Mouse (Mus musculus): ENCODE results near the gene Farsa. TPM values are rescaled to one million over a fixed set of nuclear protein-coding genes. Genes with fewer than 3 reads are reported as not detected.

Gene Farsa
- polyA plus RNA-seq, 1 experiment from 2014 or later: 54.5 TPM

DNA sequence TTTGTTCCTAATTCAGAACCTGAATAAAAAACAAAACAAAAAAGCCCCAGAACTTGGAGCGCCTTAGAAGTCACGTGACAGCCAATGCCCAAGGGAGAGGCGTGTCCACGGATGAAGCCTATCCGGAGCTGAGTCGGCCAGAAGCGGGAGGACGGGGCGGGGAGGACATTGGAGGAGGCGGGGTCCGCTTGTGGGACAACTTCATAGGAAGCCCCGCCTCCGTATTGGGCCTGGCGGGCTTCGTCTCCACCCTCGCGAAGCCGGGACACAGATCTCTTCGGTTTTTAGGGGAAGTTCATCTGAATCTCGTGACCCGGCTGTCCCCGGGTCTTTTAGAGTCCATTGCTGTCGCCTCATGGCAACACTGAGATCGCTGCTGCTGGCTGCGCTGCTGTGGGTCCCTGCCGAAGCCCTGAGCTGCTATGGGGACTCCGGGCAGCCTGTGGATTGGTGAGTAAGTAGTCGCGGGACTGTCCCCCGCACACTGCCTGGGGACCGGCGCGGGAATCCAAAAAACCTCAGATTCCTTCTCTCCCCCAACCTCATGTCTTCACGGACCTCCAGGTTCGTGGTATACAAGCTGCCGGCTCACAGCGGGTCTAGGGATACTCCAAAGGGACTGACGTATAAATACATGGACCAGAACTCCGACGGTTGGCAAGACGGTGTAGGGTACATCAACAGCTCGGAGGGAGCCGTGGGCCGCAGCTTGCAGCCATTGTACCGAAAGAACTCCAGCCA is 51.8 kb downstream of the Farsa start, which contains the start of gene Dnase2a:
Gene Dnase2a, plus strand, starts transcription at position 140 of the 741 bp plus-strand sequence.
- WGBS (ENCODE audit: insufficient replicate concordance): 1% methylated on average over 45 of the region's 45 CpGs
- Histone ChIP-seq H3K9me3 (replicated peaks; ENCODE audit: control insufficient read depth, low read length) (no peaks in the 10 kb centered on the region), H3K27ac (ENCODE audit: low read depth, low read length) (0 out of 2 replicates have a peak within 1 kb of the TSS, but pooled peaks have one; percentile 2), H3K27me3 (ENCODE audit: control insufficient read depth, insufficient read depth, low read length) (peaks cover 44% of the 10 kb centered on the region), H3K4me2 (peak within 1 kb of the TSS; percentile 92), H3K9ac (ENCODE audit: low read depth, low read length) (peak within 1 kb of the TSS; percentile 72), H3K4me1 (ENCODE audit: control insufficient read depth, insufficient read depth, low read length) (peaks cover 11% of the 10 kb centered on the region), H3K4me3 (ENCODE audit: low read depth, low read length) (peak within 1 kb of the TSS; percentile 54), H3K36me3 (ENCODE audit: control insufficient read depth, insufficient read depth, low read length) (no peaks in the 10 kb centered on the region)
- peak; percentile 88 for ATAC-seq (replicated peaks; ENCODE audit: insufficient number of reproducible peaks, low FRiP score, low TSS enrichment)

DNA sequence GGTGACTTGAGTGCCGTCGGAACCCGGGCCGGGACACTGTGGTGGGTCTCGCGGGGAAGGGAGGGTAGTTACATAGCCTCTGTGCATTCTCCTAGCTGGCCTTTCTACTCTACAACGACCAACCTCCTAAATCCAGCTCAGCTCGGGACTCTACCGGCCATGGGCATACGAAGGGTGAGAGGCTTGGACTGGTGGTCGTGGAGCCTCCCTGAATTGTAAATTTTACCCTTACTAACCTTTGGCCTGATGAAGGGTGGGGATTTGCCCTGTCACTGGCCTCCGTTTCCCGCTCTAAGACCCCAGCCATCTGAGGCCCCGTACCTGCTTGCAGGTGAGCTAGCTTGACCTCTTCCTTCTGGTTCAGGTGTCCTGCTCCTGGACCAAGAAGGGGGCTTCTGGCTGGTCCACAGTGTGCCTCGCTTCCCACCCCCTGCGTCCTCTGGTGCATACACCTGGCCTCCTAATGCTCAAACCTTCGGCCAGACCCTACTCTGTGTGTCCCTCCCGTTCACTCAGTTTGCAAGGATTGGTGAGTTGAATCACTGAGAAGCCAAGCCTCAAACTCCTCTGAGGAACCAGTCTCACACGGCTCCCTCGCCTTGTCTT is 52.5 kb downstream of the Farsa start:
- no peak for ATAC-seq (replicated peaks; ENCODE audit: insufficient number of reproducible peaks, low FRiP score, low TSS enrichment)
- Histone ChIP-seq H3K4me1 (ENCODE audit: control insufficient read depth, insufficient read depth, low read length) (peaks cover 9% of the 10 kb centered on the region), H3K4me2 (peak overlapping the region; percentile 92), H3K9me3 (replicated peaks; ENCODE audit: control insufficient read depth, low read length) (no peaks in the 10 kb centered on the region), H3K27ac (ENCODE audit: low read depth, low read length) (no peak overlapping the region), H3K36me3 (ENCODE audit: control insufficient read depth, insufficient read depth, low read length) (no peaks in the 10 kb centered on the region), H3K4me3 (ENCODE audit: low read depth, low read length) (peak overlapping the region; percentile 54), H3K9ac (ENCODE audit: low read depth, low read length) (peak overlapping the region; percentile 72), H3K27me3 (ENCODE audit: control insufficient read depth, insufficient read depth, low read length) (peaks cover 50% of the 10 kb centered on the region)
- 47% methylated on average over 20 of the region's 20 CpGs for WGBS (ENCODE audit: insufficient replicate concordance)

- peaks cover 9% of the 10 kb centered on the region for H3K4me1 ChIP-seq (ENCODE audit: control insufficient read depth, insufficient read depth, low read length)
- H3K4me3 ChIP-seq (ENCODE audit: low read depth, low read length): no peak overlapping the region
- H3K27ac ChIP-seq (ENCODE audit: low read depth, low read length): no peak overlapping the region
- H3K27me3 ChIP-seq (ENCODE audit: control insufficient read depth, insufficient read depth, low read length): peaks cover 56% of the 10 kb centered on the region
- no peak overlapping the region for H3K4me2 ChIP-seq
- ATAC-seq (replicated peaks; ENCODE audit: insufficient number of reproducible peaks, low FRiP score, low TSS enrichment): no peak
- no peak overlapping the region for H3K9ac ChIP-seq (ENCODE audit: low read depth, low read length)
- WGBS (ENCODE audit: insufficient replicate concordance): 76% methylated on average over 5 of the region's 5 CpGs
- H3K36me3 ChIP-seq (ENCODE audit: control insufficient read depth, insufficient read depth, low read length): no peaks in the 10 kb centered on the region
- H3K9me3 ChIP-seq (replicated peaks; ENCODE audit: control insufficient read depth, low read length): no peaks in the 10 kb centered on the region
Observed at GRCm38 (mm10) chr8:84909949-84910348, 53.2 kb downstream of the Farsa start.

- no peak overlapping the region for H3K4me2 ChIP-seq
- H3K9ac ChIP-seq (ENCODE audit: low read depth, low read length): no peak overlapping the region
- no peaks in the 10 kb centered on the region for H3K36me3 ChIP-seq (ENCODE audit: control insufficient read depth, insufficient read depth, low read length)
- H3K4me3 ChIP-seq (ENCODE audit: low read depth, low read length): no peak overlapping the region
- ATAC-seq (replicated peaks; ENCODE audit: insufficient number of reproducible peaks, low FRiP score, low TSS enrichment): no peak
- H3K9me3 ChIP-seq (replicated peaks; ENCODE audit: control insufficient read depth, low read length): no peaks in the 10 kb centered on the region
- H3K27ac ChIP-seq (ENCODE audit: low read depth, low read length): no peak overlapping the region
- peaks cover 9% of the 10 kb centered on the region for H3K4me1 ChIP-seq (ENCODE audit: control insufficient read depth, insufficient read depth, low read length)
- H3K27me3 ChIP-seq (ENCODE audit: control insufficient read depth, insufficient read depth, low read length): peaks cover 60% of the 10 kb centered on the region
- 79% methylated on average over 6 of the region's 6 CpGs for WGBS (ENCODE audit: insufficient replicate concordance)
Observed at GRCm38 (mm10) chr8:84910551-84910950, 53.8 kb downstream of the Farsa start.

GRCm38 (mm10) chr8:84911854-84912253 is 55.1 kb downstream of the Farsa start:
- Histone ChIP-seq H3K36me3 (ENCODE audit: control insufficient read depth, insufficient read depth, low read length) (no peaks in the 10 kb centered on the region), H3K27ac (ENCODE audit: low read depth, low read length) (no peak overlapping the region), H3K9me3 (replicated peaks; ENCODE audit: control insufficient read depth, low read length) (no peaks in the 10 kb centered on the region), H3K4me1 (ENCODE audit: control insufficient read depth, insufficient read depth, low read length) (peaks cover 9% of the 10 kb centered on the region), H3K4me3 (ENCODE audit: low read depth, low read length) (no peak overlapping the region), H3K9ac (ENCODE audit: low read depth, low read length) (no peak overlapping the region), H3K4me2 (no peak overlapping the region), H3K27me3 (ENCODE audit: control insufficient read depth, insufficient read depth, low read length) (peaks cover 70% of the 10 kb centered on the region)
- WGBS (ENCODE audit: insufficient replicate concordance): 78% methylated on average over 9 of the region's 9 CpGs
- no peak for ATAC-seq (replicated peaks; ENCODE audit: insufficient number of reproducible peaks, low FRiP score, low TSS enrichment)

GRCm38 (mm10) chr8:84912391-84912790 is 55.6 kb downstream of the Farsa start:
- H3K4me3 ChIP-seq (ENCODE audit: low read depth, low read length): peak overlapping the region; percentile 49
- WGBS (ENCODE audit: insufficient replicate concordance): 22% methylated on average over 27 of the region's 27 CpGs
- peaks cover 74% of the 10 kb centered on the region for H3K27me3 ChIP-seq (ENCODE audit: control insufficient read depth, insufficient read depth, low read length)
- peak overlapping the region; percentile 95 for H3K4me2 ChIP-seq
- peaks cover 9% of the 10 kb centered on the region for H3K4me1 ChIP-seq (ENCODE audit: control insufficient read depth, insufficient read depth, low read length)
- no peaks in the 10 kb centered on the region for H3K9me3 ChIP-seq (replicated peaks; ENCODE audit: control insufficient read depth, low read length)
- no peak for ATAC-seq (replicated peaks; ENCODE audit: insufficient number of reproducible peaks, low FRiP score, low TSS enrichment)
- peak overlapping the region; percentile 50; the same call in 1 of the 2 replicates for H3K9ac ChIP-seq (ENCODE audit: low read depth, low read length)
- no peaks in the 10 kb centered on the region for H3K36me3 ChIP-seq (ENCODE audit: control insufficient read depth, insufficient read depth, low read length)
- H3K27ac ChIP-seq (ENCODE audit: low read depth, low read length): no peak overlapping the region

DNA sequence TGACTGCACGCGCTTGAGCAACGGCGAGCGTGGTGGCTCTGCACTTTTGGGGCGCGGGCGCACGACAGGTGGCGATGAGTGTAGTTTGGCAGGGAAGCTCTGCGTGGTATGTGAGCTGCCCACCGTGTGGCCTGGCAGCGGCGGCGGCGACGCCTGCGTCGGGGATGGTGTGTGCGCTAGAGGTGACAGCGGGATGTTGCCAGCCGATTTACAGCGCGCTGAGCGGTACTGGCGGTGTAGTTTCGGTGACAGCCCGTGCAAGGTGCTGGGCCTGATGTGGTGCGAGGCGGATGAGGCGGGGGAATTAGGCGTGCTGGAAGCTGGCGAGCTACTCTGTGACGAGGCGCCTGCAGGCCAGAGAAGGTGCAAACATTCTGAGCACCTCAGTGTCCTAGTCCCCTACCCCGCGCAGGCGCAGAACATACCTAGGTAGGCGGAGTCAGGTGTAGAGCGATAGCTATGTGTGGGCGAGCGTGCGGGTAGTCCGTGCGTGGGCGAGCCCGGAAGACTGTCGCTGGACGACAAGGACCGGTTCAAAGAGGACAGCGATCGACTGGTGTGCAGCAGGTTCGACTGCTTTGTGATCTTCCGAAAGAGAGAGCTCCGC is 56.2 kb downstream of the Farsa start:
- 1% methylated on average over 55 of the region's 55 CpGs for WGBS (ENCODE audit: insufficient replicate concordance)
- H3K27me3 ChIP-seq (ENCODE audit: control insufficient read depth, insufficient read depth, low read length): peaks cover 80% of the 10 kb centered on the region
- H3K4me2 ChIP-seq: peak overlapping the region; percentile 95
- H3K27ac ChIP-seq (ENCODE audit: low read depth, low read length): no peak overlapping the region
- peaks cover 9% of the 10 kb centered on the region for H3K4me1 ChIP-seq (ENCODE audit: control insufficient read depth, insufficient read depth, low read length)
- H3K4me3 ChIP-seq (ENCODE audit: low read depth, low read length): peak overlapping the region; percentile 49
- H3K36me3 ChIP-seq (ENCODE audit: control insufficient read depth, insufficient read depth, low read length): no peaks in the 10 kb centered on the region
- no peaks in the 10 kb centered on the region for H3K9me3 ChIP-seq (replicated peaks; ENCODE audit: control insufficient read depth, low read length)
- H3K9ac ChIP-seq (ENCODE audit: low read depth, low read length): peak overlapping the region; percentile 50; the same call in 1 of the 2 replicates
- ATAC-seq (replicated peaks; ENCODE audit: insufficient number of reproducible peaks, low FRiP score, low TSS enrichment): 0 out of 2 replicates have a peak, but pooled peaks have one; percentile 46

DNA sequence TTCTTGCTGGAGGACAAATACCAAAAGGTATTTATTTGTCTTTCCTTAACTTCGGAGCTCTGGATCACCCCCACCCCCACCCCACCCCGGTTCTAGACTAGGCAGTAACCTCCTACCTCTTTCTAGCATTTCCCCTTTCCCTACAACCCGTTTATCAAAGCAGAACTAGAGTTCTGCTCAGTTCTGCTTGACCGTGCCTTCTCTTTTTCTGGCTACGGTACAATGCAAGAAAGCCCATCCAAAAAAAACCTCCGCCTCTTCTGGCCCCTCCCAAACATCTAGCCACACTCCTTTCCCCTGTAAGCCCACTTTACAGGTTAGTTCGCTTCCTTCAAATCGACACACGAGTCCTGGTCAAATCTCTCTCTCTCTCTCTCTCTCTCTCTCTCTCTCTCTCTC is 56.7 kb downstream of the Farsa start:
- Histone ChIP-seq H3K4me1 (ENCODE audit: control insufficient read depth, insufficient read depth, low read length) (peaks cover 9% of the 10 kb centered on the region), H3K9ac (ENCODE audit: low read depth, low read length) (0 out of 2 replicates have a peak overlapping the region, but pooled peaks have one; percentile 50), H3K4me3 (ENCODE audit: low read depth, low read length) (peak overlapping the region; percentile 49), H3K27me3 (ENCODE audit: control insufficient read depth, insufficient read depth, low read length) (peaks cover 85% of the 10 kb centered on the region), H3K36me3 (ENCODE audit: control insufficient read depth, insufficient read depth, low read length) (no peaks in the 10 kb centered on the region), H3K27ac (ENCODE audit: low read depth, low read length) (no peak overlapping the region), H3K4me2 (peak overlapping the region; percentile 95), H3K9me3 (replicated peaks; ENCODE audit: control insufficient read depth, low read length) (no peaks in the 10 kb centered on the region)
- WGBS (ENCODE audit: insufficient replicate concordance): 14% methylated on average over 9 of the region's 9 CpGs
- no peak for ATAC-seq (replicated peaks; ENCODE audit: insufficient number of reproducible peaks, low FRiP score, low TSS enrichment)
